Mouse (Mus musculus) left cerebral cortex, adult 9 months (tissue): ENCODE results near the gene Neo1.

Source experiments
- DNase-seq, 2 experiments: peaks; one replicate each; pipeline ENCODE4 v3.0.0; 2022; ENCODE audit warnings: low spot score in 2 of 2

The Neo1 gene

GRCm38 (mm10) chr9:59036159-59036731, at the start of gene Neo1:
Gene Neo1 (minus strand): TSS chr9:59036441.
- DNase-seq, result peak; percentile 83 to 93

GRCm38 (mm10) chr9:59075632-59076031, 39.4 kb upstream of the Neo1 start:
- DNase-seq, result no peak

DNA sequence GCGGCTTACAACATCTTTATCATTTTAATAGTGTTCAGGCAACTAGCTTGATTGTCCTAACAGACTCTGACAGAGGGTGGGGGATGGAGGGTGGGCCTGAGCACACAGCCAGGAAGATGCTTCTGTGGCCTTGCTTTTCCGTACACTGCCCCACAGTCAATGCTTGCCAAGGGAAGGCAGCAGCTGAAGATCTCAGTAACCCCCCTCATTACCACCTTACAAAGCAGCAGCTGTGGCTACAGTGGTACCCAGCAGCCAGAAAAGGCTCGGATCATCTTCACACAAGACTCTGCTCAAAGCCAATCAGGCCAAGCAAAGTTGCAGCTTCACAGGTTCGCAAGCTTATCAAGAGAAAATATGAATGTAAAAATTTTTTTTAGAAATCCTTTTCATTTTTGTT, 37.6 kb upstream of the Neo1 start:
- DNase-seq, result no peak

DNA sequence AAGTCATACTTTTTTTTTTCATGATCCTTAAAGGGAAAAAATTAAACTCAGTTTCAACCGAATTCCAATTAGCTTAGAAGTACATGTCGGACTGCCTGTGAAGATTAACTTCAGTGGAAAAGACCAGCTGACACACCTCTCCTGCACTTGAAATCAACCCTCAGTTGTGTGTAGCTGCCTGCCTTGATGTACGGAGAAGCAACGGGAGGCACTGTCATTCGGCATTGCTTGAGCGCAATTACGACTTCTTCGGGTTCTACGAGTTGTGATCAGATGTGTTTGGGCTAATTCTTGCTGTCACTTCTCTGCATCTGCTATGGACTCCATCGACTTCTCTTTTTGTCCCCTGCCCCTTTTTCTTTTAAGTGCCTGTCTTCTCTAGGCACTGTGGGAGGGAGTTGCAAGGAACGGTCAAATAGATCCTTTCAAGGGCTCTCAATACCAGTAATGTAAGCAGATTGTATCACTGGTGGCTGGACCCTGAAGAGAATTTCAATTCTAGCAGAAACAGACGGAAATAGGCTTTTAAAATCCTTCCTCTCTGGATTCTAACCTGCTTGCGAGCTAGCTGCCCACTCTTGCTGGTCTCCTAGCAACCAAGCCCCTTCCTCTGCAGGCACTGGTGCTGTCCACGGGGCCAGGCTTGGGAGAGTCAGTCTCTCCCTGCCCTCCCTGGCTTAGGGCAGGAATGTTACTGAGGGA, 36.0 kb upstream of the Neo1 start:
- no peak for DNase-seq

- no peak for DNase-seq
Measured at GRCm38 (mm10) chr9:59071220-59071977, 35.2 kb upstream of the Neo1 start.

DNA sequence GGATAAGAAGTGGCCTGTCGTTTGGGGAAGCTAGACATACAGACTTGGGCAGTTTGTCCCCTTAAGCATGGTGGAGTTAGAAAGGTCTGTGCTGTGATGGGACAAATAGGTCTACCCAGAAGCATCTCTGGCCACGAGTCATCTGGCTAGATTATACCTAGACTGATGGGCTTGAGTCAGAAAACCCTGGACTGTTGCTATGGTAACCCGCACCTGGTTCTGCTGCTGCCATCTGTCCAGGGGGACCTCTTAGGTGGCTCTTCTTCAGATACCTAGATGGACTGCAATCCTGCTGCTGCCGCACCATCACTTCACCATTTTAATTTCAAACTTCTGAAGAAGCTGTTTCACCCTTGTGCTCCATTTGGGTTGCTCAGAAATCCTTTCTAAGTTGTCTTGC, 34.0 kb upstream of the Neo1 start:
- no peak for DNase-seq

GRCm38 (mm10) chr9:59065616-59066301, 29.5 kb upstream of the Neo1 start:
- no peak for DNase-seq

DNA sequence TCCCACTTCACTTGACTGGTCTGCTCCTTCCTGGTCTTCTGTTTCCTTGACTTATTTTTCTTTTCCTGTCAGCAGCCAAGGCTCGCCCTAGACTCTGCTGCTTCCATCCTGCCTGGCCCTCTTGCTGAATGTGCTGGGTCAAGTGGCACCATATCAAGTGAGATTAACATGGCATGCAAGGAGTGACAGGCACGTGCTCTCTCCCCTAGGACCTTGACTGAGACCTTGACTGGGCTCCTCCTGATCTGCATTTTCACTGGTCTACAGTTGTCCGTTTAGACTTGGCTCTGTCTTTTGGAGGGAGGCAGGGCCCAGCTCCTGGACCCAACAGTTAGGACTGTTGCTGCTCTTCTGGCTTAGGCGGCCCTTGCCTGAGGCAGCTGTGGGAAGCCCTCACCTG, 26.2 kb upstream of the Neo1 start:
- no peak for DNase-seq

- no peak for DNase-seq
Measured at GRCm38 (mm10) chr9:59060026-59060605, 23.9 kb upstream of the Neo1 start.

DNA sequence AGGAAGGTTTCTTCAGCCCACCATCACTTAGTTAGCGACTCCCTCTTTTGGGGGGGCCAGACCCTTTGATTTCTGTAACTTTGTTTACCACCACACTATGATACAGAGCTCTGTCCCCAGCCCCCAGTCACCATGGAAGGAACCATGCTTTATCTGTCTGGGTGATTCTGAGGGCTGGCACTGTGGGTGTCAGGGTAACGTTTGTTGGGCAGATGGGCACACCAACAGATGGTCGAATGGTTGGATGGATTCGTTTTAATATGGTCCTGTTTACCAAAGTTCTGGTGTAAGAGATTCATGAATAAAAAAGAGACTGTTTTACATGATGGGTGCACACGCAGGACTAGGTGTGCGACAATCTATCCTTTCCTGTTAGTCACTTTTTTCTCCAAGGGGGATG, 22.9 kb upstream of the Neo1 start:
- no peak for DNase-seq

DNA sequence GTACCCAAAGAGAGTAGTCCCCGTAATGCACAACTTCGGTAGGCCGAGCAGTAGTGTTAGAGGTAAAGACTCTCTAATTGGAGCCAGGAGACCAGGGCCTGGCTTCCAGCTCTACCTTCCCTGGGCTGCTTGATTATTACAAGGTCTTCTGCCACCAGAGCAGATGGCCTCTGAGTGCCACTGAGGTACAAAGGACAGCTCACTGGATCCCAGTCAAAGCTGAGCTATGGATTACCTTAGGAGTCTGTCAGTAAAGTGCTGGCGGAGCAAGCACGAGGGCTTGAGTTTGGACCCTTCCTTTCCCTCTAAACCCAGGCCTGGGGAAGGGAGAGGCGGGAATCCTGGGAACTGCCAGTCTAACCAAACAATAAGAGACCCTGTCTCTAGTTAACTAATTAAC, 21.8 kb upstream of the Neo1 start:
- no peak for DNase-seq

DNA sequence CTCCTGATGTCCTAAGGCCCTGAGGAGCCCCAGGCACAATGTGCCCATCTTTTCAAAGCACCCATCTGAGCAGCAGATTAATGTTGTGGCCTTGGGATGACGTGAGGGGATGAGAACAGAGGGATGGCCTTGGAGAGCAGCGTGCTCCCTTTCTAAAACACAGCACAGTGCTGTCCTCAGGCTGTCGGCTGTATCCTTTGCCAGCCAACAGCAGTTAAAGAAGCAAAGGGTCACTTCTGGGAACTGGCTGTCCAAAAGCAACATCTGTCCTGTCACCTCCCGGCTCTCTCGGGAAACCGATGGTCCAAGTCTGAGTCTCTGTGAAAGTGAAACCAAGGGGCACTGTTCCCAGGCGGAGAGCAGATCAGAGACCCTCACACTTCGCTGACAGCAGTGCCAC, 20.0 kb upstream of the Neo1 start:
- DNase-seq, result no peak

- no peak for DNase-seq
Measured at GRCm38 (mm10) chr9:59041805-59042204, 5.6 kb upstream of the Neo1 start.

- DNase-seq, result no peak
Measured at GRCm38 (mm10) chr9:59036732-59037341, 596 bp upstream of the Neo1 start.

DNA sequence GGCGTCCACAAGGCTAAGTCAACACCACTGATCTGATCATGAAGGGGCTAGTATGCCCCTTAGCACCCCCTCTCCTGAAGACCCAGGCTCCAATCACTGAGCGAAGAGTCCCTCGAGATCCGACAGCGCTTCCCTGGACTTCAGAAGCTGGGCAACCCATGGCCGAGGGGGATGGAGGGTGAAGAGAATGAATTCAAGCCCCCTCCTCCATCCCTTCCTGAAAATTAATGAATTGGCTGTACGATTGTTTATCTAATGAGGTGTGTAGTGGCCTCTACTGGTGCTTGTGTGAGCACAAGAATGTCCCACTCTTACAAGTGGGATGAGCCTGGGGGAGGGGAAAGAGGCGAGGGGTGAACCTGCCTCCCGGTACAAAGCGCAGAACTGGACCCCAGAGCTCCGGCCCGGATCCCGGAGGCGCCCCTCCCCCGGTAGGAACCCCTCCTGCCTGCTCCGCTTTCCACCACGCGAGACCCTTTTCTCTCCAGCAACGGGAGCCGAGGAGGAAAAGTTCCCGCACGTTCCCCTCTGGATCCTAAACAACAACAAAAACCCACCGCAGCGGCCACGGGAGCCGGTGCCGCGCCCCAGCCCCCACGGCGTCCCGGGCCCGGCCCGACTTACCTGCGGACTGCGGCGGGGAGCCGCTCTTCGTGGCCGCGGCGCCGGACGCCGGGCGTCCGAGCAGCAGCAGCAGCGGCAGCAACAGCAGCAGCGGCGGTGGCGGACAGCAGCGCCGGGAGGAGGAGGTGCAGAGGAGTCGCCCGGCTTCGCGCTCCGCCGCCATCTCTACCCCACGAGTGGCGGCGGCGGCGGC, 691 bp downstream of the Neo1 start:
- DNase-seq, result peak; percentile 5 to 19

GRCm38 (mm10) chr9:59034836-59035235, 1.4 kb downstream of the Neo1 start:
- no peak for DNase-seq

DNA sequence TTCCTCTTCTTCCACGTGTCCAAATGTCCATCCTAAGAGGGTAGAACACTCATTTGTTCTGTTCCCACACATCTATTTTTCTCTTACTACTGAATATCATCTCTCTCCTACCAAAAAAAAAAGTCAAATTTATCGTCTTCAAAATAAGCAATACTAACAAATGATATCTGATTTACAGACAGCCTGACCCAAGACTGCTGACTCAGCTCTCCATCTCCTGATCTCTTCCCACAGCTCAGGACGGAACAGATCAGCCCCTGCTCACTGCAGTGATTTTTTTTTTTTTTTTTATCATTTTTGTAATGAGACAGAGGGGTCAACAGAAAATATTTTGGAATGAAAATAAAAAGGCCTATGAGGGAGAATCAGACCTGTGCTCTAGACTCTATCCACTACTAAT, 2.7 kb downstream of the Neo1 start:
- no peak for DNase-seq

DNA sequence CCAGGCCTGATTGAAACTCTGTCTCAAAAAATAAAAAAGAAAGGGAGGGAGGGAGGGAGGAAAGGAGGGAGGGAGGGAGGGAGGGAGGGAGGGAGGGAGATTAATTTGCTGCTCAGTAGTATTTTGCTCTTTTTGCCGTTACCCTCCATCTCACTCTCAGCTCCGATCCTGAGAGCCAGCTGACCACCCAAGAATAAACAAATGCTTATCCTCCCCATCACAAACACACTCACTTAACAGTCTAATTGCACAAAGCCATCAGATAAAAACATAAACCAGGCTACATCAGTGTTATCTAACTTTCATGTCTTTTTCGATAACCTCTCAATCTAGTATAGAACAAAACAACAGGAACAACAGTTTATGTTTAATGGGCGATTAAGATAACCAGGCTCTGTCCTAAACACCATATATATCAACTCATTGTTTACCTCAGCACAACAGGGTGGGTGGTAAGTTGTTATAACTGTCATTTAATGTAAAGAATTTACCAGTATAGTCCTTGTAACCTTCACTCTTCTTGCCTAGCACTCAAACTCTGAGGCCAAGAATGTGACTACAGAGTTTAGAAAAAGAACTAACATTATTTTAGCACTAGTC, 11.9 kb downstream of the Neo1 start:
- no peak for DNase-seq

DNA sequence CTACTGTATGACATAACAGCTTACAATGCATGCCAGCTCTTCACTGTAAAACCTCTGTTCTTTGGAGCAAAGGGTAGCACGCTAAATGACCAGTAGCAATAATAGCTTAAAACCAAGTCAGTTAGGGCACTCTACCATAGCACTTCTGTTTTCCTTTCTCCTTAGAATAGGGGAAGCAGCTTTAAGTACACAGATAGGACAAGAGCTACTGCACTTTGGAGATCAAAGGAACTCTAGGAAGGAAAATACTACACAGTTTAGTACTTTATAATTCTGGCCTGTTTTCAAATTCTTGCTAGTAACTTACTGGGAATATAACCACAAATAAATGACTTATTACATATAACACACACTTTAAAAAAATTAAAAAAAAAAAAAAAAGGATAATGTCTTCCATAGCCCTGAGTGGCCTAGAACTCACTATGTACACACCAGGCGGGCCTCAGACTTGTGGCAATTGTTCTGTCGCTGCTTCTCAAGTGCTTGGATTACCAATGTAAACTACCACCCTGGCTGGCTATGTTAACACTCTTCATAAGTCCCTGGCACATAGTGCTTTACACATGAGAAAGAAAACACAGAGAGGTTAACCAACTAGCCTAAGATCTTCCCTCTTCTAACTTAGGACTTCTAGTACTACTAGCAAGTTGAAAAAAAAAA, 20.1 kb downstream of the Neo1 start:
- DNase-seq, result no peak

DNA sequence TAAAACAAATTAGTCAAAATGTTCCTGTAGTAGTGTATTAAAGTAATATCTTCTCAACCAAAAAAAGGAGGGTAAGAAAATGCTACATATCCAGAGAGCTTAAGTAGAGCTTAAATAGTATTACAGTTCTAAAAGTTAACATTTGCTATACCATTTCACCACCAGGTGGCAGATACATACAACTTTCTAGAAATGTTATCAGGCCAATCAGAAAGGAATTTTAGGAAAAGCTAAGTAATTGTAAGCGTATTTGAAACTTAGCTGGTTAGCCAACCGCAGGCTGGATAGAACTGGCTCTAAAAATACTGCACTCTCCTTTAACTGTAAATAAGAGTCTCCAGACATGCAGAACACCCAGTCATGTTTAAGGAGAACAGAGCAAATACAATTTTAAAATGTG, 22.9 kb downstream of the Neo1 start:
- DNase-seq, result peak in 1 of 2 experiments; percentile 49
